Mouse (Mus musculus) myocyte (in vitro differentiated cells): ENCODE results near the gene Pla2g15. TPM values are rescaled to one million over a fixed set of nuclear protein-coding genes. Genes with fewer than 3 reads are reported as not detected.

Source experiments
- H3K27me3 ChIP-seq: one replicate; pipeline ENCODE4 v1.6.1; 2011; ENCODE audit not compliant: control insufficient read depth, insufficient read depth, insufficient read length
- H3K36me3 ChIP-seq: one replicate; pipeline ENCODE4 v1.6.1; 2011; ENCODE audit not compliant: control insufficient read depth, insufficient read depth
- H3K4me2 ChIP-seq: one replicate; pipeline ENCODE4 v1.6.1; 2011; ENCODE audit warnings: low read depth, control low read depth
- H3K4me3 ChIP-seq: one replicate; pipeline ENCODE4 v1.5.1; 2011; ENCODE audit warnings: mild to moderate bottlenecking, control low read depth, moderate library complexity
- H3K79me2 ChIP-seq: one replicate; pipeline ENCODE4 v1.6.1; 2011; ENCODE audit not compliant: control insufficient read depth, insufficient read depth
- H3ac ChIP-seq: one replicate; pipeline ENCODE4 v1.6.1; 2011; ENCODE audit not compliant: control insufficient read depth, insufficient read length
- CEBPB ChIP-seq: IDR thresholded peaks from 2 replicates; pipeline ENCODE4 v1.6.1; 2011; ENCODE audit warnings: mild to moderate bottlenecking, moderate library complexity; ENCODE audit not compliant: poor library complexity, insufficient read depth, severe bottlenecking
- E2F4 ChIP-seq: IDR thresholded peaks from one replicate; pipeline ENCODE4 v1.6.1; 2011; ENCODE audit warnings: mild to moderate bottlenecking, control low read depth, moderate library complexity; ENCODE audit not compliant: insufficient read depth
- MAX ChIP-seq: IDR thresholded peaks from one replicate; pipeline ENCODE4 v1.6.1; 2011; ENCODE audit warnings: low read depth, mild to moderate bottlenecking, control low read depth
- MYOD1 ChIP-seq, 3 experiments: IDR thresholded peaks; one replicate each; pipeline ENCODE4 v1.6.1; 2011; ENCODE audit warnings: control low read depth in 2 of 3, low read depth in 2 of 3, mild to moderate bottlenecking in 2 of 3, moderate library complexity in 1 of 3; ENCODE audit not compliant: insufficient read length in 2 of 3, control insufficient read depth in 1 of 3
- MYOG ChIP-seq, 3 experiments: IDR thresholded peaks; one replicate each; pipeline ENCODE4 v1.6.1; 2011; ENCODE audit warnings: control low read depth in 2 of 3, low read depth in 2 of 3, mild to moderate bottlenecking in 2 of 3; ENCODE audit not compliant: insufficient read length in 2 of 3, control insufficient read depth in 1 of 3, insufficient read depth in 1 of 3
- POLR2A ChIP-seq: IDR thresholded peaks from one replicate; pipeline ENCODE4 v1.6.1; 2011; ENCODE audit warnings: low read depth, mild to moderate bottlenecking, control low read depth, moderate library complexity; ENCODE audit not compliant: insufficient read length
- POLR2AphosphoS2 ChIP-seq: IDR thresholded peaks from one replicate; pipeline ENCODE4 v1.6.1; 2011; ENCODE audit warnings: low read depth, control low read depth; ENCODE audit not compliant: insufficient read length
- REST ChIP-seq: IDR thresholded peaks from one replicate; pipeline ENCODE4 v1.6.1; 2011; ENCODE audit warnings: mild to moderate bottlenecking, control low read depth, moderate library complexity; ENCODE audit not compliant: insufficient read depth, insufficient read length
- SRF ChIP-seq: IDR thresholded peaks from one replicate; pipeline ENCODE4 v1.6.1; 2011; ENCODE audit warnings: low read depth; ENCODE audit not compliant: control insufficient read depth, insufficient read length
- TCF12 ChIP-seq: IDR thresholded peaks from one replicate; pipeline ENCODE4 v1.6.1; 2011; ENCODE audit warnings: mild to moderate bottlenecking, control low read depth; ENCODE audit not compliant: poor library complexity, insufficient read depth, severe bottlenecking
- TCF3 ChIP-seq: IDR thresholded peaks from one replicate; pipeline ENCODE4 v1.6.1; 2011; ENCODE audit warnings: low read depth, control low read depth; ENCODE audit not compliant: insufficient read length
- USF1 ChIP-seq: IDR thresholded peaks from one replicate; pipeline ENCODE4 v1.6.1; 2011; ENCODE audit warnings: low read depth, mild to moderate bottlenecking, control low read depth, moderate library complexity
- polyA plus RNA-seq: library from polyadenylated mRNA; unstranded; fragments of >200 nt; fragmentation: generic; extraction: Trizol; gene quantifications from one replicate; pipeline ENCODE4 v1.2.1, GENCODE M21; 2012; ENCODE audit warnings: missing spikeins

The Pla2g15 gene
- polyA plus RNA-seq, 1 experiment, result 9.6 TPM

- no peak for TF ChIP-seq USF1
- no peak for TF ChIP-seq TCF12
- TF ChIP-seq CEBPB, result no peak
- no peak for TF ChIP-seq TCF3
- TF ChIP-seq MYOD1 (IDR thresholded peaks at IDR 0.05; ENCODE audit: control insufficient read depth in 1 of 3, insufficient read length in 2 of 3, low read depth in 2 of 3), result no peak
- no peak for TF ChIP-seq MAX
- no peak for TF ChIP-seq REST
- TF ChIP-seq POLR2AphosphoS2, result no peak
- no peak for TF ChIP-seq E2F4
- no peak for TF ChIP-seq SRF
- no peak for TF ChIP-seq POLR2A
- TF ChIP-seq MYOG (IDR thresholded peaks at IDR 0.05; ENCODE audit: control insufficient read depth in 1 of 3, insufficient read depth in 1 of 3, insufficient read length in 2 of 3, low read depth in 2 of 3), result no peak
- H3K79me2 ChIP-seq, result no peaks in the 10 kb centered on the region
- no peak overlapping the region for H3K4me3 ChIP-seq
- no peak overlapping the region for H3K4me2 ChIP-seq
- no peaks in the 10 kb centered on the region for H3K27me3 ChIP-seq
- H3ac ChIP-seq, result no peak overlapping the region
- peaks cover 37% of the 10 kb centered on the region for H3K36me3 ChIP-seq
These were observed 20.2 kb upstream of the Pla2g15 start for GRCm38 (mm10) chr8:106129997-106130396.

- Histone ChIP-seq H3K4me2 (no peak overlapping the region), H3ac (no peak overlapping the region), H3K36me3 (peaks cover 37% of the 10 kb centered on the region), H3K27me3 (no peaks in the 10 kb centered on the region), H3K4me3 (no peak overlapping the region), H3K79me2 (no peaks in the 10 kb centered on the region)
- TF ChIP-seq TCF3 (no peak), POLR2AphosphoS2 (no peak), TCF12 (no peak), MYOG (IDR thresholded peaks at IDR 0.05; ENCODE audit: control insufficient read depth in 1 of 3, insufficient read depth in 1 of 3, insufficient read length in 2 of 3, low read depth in 2 of 3) (no peak)
These were observed 19.7 kb upstream of the Pla2g15 start for GRCm38 (mm10) chr8:106130505-106130904.

GRCm38 (mm10) chr8:106131021-106131420 lies 19.2 kb upstream of the Pla2g15 start:
- TF ChIP-seq TCF12 (no peak), POLR2AphosphoS2 (no peak), MAX (no peak), SRF (no peak)
- no peak overlapping the region for H3K4me2 ChIP-seq
- no peak overlapping the region for H3K4me3 ChIP-seq
- no peaks in the 10 kb centered on the region for H3K79me2 ChIP-seq
- no peak overlapping the region for H3ac ChIP-seq
- no peaks in the 10 kb centered on the region for H3K27me3 ChIP-seq
- peaks cover 37% of the 10 kb centered on the region for H3K36me3 ChIP-seq

GRCm38 (mm10) chr8:106131488-106132222 lies 18.5 kb upstream of the Pla2g15 start:
- Histone ChIP-seq H3K79me2 (no peaks in the 10 kb centered on the region), H3K27me3 (no peaks in the 10 kb centered on the region), H3K36me3 (peaks cover 34% of the 10 kb centered on the region), H3ac (no peak overlapping the region), H3K4me3 (no peak overlapping the region), H3K4me2 (no peak overlapping the region)
- TF ChIP-seq MAX (no peak), REST (no peak), CEBPB (no peak), TCF12 (no peak), POLR2AphosphoS2 (no peak), E2F4 (no peak), POLR2A (no peak), USF1 (no peak), TCF3 (no peak), MYOD1 (IDR thresholded peaks at IDR 0.05; ENCODE audit: control insufficient read depth in 1 of 3, insufficient read length in 2 of 3, low read depth in 2 of 3) (no peak), SRF (no peak), MYOG (IDR thresholded peaks at IDR 0.05; ENCODE audit: control insufficient read depth in 1 of 3, insufficient read depth in 1 of 3, insufficient read length in 2 of 3, low read depth in 2 of 3) (no peak)

DNA sequence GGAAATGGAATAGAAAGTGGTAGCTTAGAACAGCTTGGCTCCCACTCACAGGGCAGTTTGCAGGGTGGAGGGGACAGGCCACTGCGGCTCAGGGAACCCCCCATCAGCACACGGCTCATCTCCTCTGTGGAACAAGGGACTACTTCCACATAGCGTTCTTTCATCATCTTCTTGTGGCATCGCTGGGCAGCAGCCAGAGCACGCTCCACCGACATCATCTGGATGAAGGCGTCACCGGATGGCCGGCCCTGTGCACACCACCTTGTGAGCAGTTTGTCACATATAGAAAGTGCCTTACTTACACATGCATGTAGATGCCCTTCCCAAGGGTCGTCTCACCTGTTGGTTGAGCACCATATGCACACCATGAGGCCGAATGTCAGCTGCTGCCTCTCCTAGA lies 17.8 kb upstream of the Pla2g15 start:
- no peak overlapping the region for H3K4me3 ChIP-seq
- H3ac ChIP-seq, result no peak overlapping the region
- H3K79me2 ChIP-seq, result no peaks in the 10 kb centered on the region
- no peaks in the 10 kb centered on the region for H3K27me3 ChIP-seq
- TF ChIP-seq SRF (no peak), MYOD1 (IDR thresholded peaks at IDR 0.05; ENCODE audit: control insufficient read depth in 1 of 3, insufficient read length in 2 of 3, low read depth in 2 of 3) (no peak), CEBPB (no peak), USF1 (no peak), POLR2A (no peak), TCF12 (no peak), POLR2AphosphoS2 (no peak), E2F4 (no peak), MAX (no peak), MYOG (IDR thresholded peaks at IDR 0.05; ENCODE audit: control insufficient read depth in 1 of 3, insufficient read depth in 1 of 3, insufficient read length in 2 of 3, low read depth in 2 of 3) (no peak), REST (no peak), TCF3 (no peak)
- no peak overlapping the region for H3K4me2 ChIP-seq
- peaks cover 27% of the 10 kb centered on the region for H3K36me3 ChIP-seq
